Mouse (Mus musculus) adipocyte (in vitro differentiated cells): ENCODE results near the gene Smyd5.
"Not testable (repeated sequence)": the region's sequence is repeated elsewhere in the genome, so short reads cannot be mapped to it uniquely, and the experiment has no call there.

ENCODE experiments used
- DNase-seq: peaks from one replicate; pipeline ENCODE4 v3.0.0-alpha.2; 2016; ENCODE audit warnings: low spot score

Gene Smyd5

DNA sequence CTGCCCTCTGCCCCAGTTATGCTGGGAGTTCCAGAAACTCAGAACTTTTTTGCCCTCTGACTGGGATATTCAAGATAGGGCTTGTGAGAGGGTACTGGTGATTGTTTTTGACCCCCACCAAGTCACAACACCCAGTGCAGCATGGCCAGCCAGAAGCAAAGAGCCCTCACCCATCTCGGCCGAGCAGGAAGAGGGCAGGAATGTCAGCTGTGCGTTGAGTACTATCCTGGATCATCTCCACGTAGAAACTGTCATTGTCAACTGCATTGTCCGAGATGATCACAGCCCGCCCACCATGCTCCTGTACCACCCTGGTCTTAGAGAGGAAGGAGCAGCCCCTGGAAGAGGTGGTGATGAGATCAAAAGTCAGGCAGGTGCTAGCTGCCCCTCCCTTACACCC, 15.6 kb downstream of the Smyd5 start:
- no peak for DNase-seq

DNA sequence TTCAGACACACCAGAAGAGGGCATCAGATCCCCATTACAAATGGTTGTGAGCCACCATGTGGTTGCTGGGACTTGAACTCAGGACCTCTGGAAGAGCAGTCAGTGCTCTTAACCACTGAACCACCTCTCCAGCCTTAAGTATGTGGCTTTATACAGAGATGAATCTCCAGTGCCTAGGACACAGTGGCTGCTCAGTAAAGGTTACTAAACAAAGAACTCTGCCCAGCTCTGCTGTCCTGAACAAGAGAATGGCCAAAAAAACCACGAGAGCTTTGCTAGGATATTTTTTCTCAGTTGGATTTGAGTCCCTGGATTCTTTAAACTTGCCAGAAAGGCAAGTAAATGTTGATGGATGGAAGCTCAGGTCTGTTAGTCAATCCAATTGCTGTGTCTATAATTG, 18.4 kb downstream of the Smyd5 start:
- not testable (repeated sequence) for DNase-seq

DNA sequence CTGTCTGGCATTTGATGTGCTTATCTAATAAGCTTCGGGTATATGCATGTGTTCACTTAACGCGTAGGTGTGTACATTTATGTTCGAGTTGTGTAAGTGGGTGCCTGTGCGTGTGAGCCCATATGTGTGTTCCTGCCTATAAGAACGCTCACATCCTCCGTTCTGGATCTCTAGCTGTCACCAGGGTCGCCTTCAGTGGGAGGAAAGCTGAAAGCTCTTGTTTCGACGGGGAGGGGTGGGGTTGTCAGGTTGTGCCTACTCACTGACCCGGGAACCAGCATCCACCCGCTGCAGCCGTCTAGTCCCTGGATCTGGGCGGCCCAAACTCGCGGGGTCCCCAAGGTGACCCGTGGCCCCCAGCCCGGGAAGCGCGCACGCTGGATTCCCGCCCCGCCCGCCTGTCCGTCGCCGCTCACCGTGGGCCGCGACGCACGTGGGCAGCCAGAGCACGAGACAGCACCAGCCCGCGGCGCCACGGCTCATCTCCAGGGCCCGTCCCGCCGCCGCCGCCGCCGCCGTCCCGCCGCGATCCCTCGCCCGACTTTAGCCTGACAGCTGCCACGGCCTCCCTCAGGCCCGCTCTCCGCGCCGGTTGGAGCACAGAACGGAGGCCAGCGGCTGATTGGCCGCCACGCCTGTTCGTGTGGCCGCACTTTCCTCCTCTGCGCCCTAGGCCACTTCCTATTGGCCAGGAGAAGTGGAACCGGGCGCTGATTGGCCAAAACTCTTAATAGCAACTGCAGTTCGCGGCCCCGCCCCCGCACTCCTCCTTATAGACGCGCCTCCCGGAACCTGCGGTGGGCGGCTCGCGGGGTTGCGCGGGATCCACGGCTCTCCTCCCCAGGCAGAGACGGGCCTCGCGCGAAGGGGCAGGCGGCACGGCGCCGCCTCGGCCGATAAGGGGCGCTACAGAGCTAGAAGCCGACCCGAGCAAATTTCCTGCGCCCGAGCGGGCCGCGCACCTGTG, 19.2 kb downstream of the Smyd5 start, which contains the start of gene Cct7:
Cct7 (plus strand) TSS at position 818 of the 967 bp plus-strand sequence.
- DNase-seq = peak; percentile 100

DNA sequence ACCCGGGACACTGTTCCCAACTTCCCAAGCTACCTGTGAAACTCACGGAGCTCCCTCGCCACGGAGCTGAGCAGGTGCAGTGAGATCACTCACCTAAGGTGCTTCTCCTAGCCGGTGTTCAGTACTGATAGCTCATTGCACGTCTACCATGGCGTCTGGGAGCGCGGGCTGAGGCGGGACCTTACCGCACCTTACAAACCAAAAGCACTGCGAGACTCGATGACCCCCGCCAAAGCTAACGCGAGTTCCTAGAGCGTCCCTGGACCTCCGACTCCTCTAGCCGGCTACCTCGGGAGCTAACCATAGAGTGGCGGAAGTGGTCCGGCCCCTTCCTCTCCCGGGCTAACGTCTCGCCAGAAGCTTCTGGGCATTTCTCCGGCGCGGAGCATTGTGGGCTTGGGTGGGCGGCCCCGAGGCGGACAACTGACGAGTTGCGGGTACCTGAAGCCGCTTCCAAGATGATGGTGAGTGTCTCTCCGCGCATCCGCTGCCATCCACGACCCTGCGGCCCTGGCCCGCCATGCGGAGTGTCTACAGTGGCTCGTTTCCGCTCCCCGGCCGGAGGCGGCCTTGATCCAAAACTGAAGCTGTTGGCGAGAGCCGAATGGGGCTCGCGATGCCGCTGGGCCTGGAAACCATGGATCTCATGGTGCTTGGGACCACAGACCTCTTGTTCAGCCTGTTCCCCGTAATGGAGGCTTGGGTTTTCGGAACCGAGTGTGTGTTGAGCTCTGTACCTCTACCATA, 20.0 kb downstream of the Smyd5 start, which contains the start of gene Pradc1:
Pradc1 (minus strand) TSS at position 307 of the 747 bp plus-strand sequence.
- peak; percentile 100 for DNase-seq

DNA sequence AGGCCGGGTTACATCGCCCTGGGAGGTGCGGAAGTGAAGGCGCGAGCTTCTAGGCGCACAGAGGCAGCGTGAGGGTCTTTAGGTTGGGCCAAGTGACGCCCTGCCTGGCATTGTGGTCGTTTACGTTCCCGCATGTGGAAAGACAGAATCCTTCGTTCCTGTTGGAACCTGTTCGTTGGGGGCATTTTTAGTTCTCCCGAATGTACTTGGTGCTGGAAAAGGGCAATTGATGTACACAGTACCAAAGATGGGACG, 20.5 kb downstream of the Smyd5 start:
- DNase-seq = no peak

DNA sequence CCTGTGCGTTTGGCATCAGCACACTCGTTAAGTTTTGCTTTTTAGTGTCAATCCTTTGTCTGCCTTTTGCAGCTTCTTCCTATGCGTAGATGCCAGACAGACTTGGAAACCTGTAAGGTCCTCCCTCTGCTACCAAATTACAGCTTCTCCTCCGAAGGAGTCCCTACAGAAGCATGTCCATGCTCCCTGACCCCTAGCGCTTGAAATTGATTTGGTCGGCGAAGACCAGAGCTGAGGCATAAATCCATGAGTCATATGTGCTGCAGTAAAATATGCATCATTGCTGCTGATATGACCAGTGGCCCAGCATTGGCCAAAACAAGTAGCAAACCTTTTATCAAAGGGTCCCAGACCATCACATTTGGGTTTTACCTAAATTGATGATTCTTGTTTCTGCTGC, 21.0 kb downstream of the Smyd5 start:
- no peak for DNase-seq

DNA sequence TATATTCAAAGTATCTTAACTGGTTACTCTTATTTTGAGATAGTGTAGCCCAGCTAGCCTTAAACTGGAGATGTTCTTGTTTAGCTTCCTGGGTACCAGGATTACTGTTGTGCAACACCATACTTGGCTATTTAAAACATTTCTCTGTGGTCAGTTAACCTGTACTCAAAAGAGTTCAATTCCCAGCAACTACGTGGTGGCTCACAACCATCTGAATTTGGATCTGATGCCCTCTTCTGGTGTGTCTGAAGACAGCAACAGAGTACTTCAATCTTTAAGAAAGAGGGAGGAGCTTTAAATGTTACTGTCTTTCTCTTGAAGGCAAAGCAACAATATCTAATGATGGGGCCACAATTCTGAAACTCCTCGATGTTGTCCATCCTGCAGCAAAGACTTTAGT, 27.8 kb downstream of the Smyd5 start:
- DNase-seq = no peak

DNA sequence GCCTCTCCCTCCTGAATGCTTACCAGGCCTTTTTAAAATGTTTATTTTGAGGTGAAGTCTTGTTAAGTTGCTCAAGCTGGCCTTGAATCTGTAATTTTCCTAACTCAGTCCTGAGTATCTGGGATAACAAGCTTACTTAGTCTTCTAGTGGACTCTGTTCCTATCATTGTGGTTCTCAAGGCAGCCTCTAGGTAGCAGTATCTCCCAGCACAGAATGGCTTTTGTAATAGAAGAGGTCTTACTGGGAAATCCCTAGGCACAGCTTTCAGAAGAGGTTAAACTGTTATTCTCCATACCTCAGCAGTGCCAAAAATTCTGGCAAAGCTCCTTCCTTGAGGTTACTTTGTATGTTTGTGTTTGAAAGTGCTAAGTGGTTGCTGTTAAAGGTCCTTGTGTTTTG, 33.6 kb downstream of the Smyd5 start:
- peak; percentile 55 for DNase-seq

DNA sequence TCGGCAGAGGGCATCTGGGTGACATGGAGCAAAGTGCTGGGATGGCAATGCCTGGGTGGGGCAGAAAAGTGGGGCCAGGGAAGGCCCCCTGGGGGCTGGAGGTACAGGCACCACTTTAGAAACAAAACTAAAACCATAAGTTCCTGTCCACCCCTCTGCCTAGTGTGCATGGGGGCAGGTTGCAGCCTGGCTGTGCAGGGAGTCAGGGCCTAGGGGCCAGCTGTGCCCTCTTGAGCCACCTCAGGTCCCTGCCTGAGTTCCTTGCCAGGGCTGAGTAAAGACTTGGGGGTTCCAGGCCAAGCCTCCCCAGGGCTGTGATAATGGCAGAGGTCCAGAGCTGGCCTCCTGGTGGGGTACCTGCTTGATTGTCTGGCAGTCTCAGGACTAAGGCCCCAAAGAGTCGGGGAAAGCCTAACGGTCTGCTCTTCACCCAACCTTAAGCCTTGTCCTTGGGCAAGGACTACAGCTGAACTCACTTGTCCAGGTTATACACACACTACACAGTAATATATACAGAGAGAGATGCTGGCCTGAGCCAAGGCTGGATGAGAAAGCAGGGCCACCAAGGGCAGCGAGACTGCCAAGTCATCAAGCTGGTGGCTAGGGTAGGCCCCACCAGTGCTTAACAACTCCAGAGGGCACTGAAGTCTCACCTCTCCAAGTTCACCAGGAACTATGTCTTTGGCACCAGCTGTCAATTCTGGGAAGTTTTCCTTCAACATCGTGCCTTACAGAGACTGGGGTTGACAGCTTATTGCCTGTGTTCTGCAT, 38.1 kb downstream of the Smyd5 start:
- peak; percentile 45 for DNase-seq

DNA sequence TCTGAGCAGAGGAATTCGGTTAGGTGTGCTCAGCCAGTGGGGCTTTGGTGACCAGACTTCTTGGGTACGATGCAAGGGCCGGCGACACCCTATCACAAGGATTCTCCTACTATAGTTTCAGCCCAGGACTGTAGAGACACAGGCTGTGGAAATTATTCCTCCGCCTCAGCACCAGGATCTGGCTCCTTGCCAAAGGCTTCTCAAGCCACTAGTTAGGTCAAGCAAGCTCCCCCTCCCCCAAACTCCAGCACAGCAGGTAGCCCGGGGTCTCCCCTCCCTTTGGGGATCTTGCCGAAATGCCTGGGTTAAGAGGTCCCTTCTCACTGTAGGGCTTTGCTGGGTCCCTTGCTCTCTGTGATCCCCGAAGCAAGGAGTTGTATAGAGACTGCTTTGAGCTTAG, 40.2 kb downstream of the Smyd5 start:
- no peak for DNase-seq

DNA sequence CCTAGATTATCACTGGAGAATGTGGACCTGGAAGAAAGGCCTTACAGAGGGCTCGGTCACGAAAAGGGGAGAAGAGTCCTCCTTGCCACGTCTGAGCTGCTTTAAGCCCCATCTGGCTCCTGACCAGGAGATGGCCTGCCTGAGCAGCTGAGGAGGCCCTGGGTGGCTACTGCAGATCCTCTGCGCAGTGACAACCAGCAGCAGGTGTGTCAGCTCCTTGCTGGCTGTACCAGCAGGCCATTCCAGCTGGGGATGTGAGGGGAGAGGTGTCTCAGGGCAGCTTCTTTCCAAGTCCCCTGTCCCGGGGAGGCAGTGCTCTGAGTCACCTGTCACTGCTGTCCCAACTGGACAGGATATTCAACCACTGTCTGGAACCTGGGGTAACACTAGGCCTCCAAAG, 40.8 kb downstream of the Smyd5 start:
- DNase-seq = no peak

DNA sequence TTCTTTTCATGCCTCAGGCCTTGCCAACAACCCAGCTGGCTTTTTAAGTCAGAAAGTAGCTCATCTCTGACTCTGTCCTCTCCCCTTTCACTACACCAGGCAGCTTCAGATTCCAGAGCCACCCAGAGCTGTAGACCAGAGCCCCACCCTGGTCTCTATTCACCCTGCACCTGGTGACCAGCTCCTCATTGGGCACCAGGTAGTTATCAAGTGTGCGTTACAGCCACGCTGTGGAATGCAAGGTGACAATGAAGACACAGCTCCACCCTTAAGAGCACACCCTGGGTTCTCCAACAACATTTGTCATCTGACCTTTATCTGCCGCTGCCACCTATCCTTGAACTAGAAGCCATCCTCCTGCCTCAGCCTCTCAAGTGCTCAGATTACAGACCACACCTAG, 43.8 kb downstream of the Smyd5 start:
- DNase-seq = no peak

DNA sequence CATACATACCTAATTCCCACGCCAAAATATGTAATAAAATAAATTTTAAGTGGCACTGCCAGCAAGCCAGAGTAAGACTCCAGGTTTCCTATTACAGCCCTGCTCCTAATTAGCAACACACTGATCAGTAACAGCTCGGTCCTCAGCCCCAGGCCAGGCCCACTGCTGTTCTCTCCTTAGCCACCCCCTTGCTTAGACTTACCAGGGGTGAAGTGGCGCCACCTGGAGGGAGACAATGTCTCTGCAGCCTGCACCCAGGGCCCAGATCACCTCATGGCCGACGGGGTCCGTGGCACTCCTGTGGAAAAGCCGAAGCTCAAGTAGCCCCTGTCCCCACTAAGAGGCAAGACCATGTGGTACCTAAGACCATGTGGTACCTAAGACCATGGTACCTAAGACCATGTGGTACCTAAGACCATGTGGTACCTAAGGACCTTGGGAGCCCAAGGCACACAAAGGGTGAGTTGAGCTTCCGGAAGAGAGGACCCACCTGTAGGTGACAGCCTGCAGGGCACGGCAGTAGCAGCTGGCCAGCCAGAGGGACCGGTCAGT, 45.7 kb downstream of the Smyd5 start:
- no peak for DNase-seq

DNA sequence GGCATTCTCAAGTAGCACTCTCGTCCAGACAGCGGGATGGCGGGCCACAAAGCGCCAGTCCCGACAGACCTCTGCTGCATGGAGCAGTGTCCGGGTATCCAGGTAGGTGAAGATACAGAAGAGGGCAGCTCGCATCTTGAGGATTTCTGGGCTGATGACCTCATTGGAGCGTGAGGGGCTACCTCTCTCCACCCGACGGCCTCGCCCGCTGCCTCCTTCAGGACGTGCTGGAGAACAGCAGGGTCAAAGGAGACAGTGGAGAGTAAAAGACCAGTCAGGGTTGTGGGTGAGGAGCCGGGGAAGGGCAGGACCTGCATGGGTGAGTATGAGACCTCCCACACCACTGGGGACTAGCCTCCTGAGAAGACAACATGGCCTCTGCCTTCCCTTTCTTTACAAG, 46.6 kb downstream of the Smyd5 start:
- DNase-seq = no peak

DNA sequence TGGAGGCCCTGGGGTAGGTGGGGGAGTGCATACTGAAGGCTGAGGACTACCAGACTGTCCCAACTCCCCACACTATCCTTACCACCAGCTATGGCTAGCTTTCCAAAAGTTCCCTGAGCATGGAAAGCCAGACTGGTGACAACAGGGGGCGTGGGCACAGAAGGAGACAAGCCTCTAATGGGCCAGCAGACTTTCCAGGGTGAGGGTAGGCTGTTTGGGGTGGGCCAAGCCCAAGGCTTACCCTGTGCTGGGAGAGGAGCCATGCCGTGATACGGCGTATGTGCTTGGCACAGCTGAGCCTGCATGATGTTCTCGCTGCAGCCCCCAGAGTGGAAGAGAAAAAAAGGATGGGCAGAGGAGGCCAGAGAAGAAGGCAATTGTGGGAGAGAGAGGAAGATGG, 48.2 kb downstream of the Smyd5 start:
- no peak for DNase-seq

DNA sequence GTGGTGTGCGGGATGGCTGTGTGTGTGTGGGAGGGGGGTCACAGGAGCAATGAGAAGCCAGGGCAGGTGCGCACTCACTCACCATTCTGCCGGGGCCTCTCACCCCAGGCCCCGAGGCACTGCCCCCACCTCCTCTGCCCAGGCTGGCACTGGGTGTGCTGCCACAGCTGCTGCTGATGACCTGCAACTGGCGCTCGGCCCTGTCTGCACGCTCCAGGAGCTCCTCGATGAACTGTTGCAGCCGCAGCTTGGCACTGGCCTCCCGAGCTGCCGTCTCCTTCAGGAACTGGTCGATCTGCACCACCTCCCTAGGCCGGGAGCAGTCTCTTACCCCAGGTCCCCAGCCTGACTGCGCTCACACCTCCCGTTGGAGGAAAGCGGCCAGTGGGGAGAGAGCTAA, 48.9 kb downstream of the Smyd5 start:
- no peak for DNase-seq

DNA sequence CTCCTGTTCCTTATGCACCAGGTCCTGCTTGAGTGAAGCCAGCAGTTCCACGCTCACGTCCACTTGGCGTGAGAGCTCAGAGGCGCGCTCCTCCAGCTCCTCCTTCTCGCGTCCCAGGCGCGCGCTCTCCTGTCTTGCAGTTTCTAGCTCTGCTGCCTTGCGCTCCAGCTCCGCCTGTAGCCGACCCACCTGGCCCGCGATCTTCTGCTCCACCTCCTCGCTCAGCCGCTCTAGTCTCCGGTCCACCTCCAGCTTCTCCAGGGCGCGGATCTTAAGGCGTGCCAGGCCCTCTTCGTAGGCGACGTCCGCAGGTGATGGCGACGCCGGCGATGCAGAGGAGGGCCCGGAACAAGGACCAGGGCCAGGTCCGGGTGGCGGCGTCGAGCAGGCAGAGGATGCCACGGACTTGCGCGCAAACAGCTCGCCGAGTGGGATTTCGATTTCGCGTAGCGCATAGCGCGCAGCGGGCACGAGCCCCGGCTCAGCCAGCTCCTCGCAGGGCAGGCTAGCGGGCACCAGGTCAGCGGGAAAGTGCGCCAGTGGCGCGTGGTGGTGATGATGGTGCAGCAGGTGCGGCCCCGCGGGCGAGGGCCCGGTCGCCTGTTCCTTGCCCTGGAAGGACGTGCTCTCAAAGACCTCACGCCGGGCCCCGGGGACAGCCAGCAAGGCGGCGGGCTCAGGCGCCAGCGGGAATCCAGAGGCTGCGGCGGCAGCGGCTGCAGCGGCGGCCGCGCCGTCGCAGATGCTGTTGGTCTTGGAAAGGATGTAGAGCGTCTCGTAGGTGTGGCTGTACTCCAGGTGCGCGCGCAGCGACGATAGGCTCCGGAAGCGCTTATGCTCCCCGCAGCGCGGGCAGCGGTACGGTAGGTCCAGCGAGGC, 52.3 kb downstream of the Smyd5 start:
- DNase-seq = no peak

DNA sequence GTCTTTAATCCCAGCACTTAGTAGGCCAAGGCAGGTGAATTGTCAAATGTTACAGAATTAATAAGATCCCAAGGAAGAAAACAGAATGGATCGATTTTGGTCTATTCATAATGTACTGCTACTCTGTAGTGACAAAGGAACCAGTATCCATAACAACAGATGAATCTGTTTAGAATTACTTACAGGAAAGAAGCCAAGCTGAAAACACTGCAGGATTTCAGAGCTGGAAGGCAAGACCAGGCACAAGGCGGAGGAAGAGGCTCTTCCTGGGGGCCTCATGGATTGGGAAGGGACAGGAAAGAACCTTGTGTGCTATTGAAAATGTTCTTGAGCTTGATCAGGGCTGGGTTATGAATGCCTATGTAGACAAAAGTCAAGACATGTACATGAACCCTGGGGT, 53.9 kb downstream of the Smyd5 start:
- DNase-seq = no peak

DNA sequence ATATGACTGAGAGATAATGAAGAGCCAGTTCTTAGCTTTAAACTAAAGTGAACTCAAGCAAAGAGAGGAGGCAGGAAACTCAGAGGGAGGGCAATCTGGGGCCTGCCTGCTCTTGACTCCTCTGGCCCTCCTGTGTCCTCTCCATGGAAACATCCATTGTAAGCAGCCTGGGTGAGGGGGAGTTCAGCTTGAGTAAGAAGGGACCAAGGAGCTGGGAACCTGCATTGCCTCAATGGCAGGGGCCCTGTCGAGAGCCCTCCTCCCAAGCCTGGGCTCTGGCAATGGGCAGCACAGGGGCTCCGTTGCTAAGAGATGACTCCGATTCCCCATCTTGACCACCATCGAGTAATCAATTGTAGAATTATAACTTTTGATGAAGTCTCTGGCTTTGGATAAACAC, 56.7 kb downstream of the Smyd5 start:
- no peak for DNase-seq

DNA sequence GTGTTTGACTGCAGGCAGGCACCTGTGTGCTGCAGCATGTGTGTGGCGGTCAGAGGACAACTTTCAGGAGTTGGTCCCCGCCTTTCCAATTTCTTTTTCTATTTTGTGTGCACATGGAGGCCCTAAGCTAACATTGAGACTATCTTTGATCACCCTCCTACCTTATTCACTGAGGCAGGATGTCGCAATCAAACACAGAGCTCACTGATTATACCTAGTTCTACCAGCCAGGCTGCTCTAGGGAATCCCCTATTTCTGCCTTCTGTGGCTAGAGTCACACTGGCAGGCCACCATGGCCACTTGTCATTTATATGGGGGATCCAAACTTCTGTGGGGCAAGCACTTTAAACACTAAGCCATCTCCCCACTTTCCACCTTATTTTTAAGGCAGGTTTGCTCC, 57.9 kb downstream of the Smyd5 start:
- no peak for DNase-seq

DNA sequence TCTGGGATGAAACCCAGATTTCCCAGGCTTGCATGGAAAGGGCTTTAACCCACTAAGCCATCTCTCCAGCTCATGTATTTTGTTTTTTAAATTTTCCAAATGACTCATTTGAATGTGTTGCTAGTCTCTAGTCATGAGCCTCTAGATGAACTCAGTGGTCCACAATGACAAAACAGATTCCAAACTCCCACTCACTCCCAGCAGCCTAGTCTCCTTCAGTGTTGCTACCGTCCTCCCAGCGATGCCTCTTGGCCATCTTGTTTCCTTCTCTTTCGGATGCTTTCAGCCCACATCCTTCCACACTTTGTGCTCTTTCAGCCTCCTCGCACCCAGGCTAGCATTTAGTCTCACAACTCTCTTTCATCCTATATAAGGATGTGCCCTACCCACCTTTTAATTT, 58.5 kb downstream of the Smyd5 start:
- no peak for DNase-seq
